Mouse (Mus musculus): Measurements from ENCODE around the gene Gm20388. TPM values are rescaled to one million over a fixed set of nuclear protein-coding genes. Genes with fewer than 3 reads are reported as not detected.

Gene Gm20388
- total and polyA plus RNA-seq, 2 experiments from 2014 or later = 17.3 TPM; not detected in 1

DNA sequence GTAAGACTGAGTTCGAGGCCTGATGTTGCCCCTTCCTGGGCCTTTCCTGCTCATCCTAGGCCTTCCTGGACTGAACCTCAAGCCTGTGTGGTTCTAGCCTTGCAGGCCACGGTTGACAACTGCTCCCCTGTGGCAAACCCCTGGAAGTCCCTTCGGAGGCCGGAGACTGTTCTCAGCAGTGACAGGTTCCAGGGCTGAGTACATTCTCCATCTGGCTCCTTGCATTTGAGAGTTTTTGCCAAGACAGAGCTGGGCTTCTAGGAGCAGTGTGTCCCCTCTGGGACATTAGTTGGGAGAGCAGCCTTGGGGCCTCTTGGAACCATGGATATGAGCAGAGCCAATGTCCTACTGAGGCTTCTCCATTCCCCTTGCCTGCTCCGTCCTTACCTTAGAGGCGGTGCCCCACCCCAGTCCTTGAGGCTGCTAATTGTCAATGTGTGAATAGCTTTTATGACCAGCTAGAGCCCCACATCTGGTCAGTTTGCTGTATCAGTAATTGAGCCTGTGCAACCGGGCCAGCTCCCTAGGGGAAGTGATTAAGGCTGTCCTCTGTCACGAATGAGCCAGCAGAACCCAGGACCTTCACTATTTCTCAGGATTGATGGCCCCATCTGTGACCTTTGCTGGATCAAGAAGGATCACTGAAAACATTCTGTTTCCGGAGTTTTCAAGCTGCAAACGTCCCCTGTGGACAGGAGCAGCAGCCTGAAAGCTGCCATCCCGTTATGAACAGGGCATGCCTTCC is 607.2 kb downstream of the Gm20388 start:
- H3K4me1 ChIP-seq (ENCODE audit: control insufficient read depth, insufficient read depth) = peaks cover 16% of the 10 kb centered on the region
- H3K4me2 ChIP-seq (ENCODE audit: low read depth, low read length) = no peak overlapping the region
- ATAC-seq (ENCODE audit: insufficient read depth, low read depth) = no peak
- no peaks in the 10 kb centered on the region for H3K36me3 ChIP-seq (replicated peaks; ENCODE audit: control insufficient read depth, insufficient read depth, low read length)
- no peaks in the 10 kb centered on the region for H3K9me3 ChIP-seq (replicated peaks; ENCODE audit: control insufficient read depth, low read length)
- TF ChIP-seq EP300 (IDR thresholded peaks at IDR 0.05; ENCODE audit: low read depth) = no peak
- TF ChIP-seq CTCF (IDR thresholded peaks at IDR 0.05; ENCODE audit: low read depth) = no peak
- DNase-seq (ENCODE audit: low spot score) = no peak
- H3K9ac ChIP-seq (replicated peaks; ENCODE audit: low read depth, low read length) = no peak overlapping the region
- no peak overlapping the region for H3K4me3 ChIP-seq (ENCODE audit: low read depth, low read length)
- WGBS = 63% methylated on average over 11 of the region's 11 CpGs
- H3K27ac ChIP-seq (ENCODE audit: low read depth) = peak overlapping the region; percentile 22
- no peaks in the 10 kb centered on the region for H3K27me3 ChIP-seq (ENCODE audit: control insufficient read depth, insufficient read depth, low read length)

DNA sequence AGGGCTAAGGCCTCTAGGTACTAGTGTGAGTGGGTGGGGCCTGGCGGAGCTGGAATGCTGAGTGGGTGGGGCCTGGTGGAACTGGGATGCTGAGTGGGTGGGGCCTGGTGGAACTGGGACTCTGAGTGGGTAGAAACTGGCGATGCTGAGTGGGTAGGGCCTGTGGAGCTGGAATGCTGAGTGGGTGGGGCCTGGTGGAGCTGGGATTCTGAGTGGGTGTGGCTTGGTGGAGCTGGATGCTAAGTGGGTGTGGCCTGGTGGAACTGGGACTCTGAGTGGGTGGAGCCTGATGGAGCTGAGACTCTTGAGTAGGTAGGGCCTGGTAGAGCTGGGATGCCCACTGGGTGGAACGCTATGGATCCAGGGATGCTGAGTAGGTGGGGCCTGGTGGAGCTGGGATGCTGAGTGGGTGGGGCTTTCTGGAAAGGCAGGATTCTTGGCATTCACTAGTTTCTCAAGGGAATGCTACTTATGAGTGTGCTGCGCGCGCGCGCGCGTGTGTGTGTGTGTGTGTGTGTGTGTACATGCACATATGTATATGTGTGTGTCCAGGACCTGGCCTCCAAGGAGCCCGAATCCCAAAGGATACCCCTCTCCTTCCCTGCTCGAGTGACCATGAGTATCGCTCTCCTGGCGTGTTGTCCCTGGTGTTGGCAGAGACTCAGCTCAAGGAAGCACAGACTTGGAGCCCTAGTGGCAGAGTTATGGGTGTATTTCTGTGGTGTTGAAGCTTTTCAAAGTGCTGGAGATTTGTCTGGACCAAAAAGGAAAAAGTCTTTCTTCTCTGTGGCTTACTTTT is 608.3 kb downstream of the Gm20388 start:
- Histone ChIP-seq H3K27ac (ENCODE audit: low read depth) (no peak overlapping the region), H3K27me3 (ENCODE audit: control insufficient read depth, insufficient read depth, low read length) (no peaks in the 10 kb centered on the region), H3K9me3 (replicated peaks; ENCODE audit: control insufficient read depth, low read length) (no peaks in the 10 kb centered on the region), H3K4me3 (ENCODE audit: low read depth, low read length) (no peak overlapping the region), H3K9ac (replicated peaks; ENCODE audit: low read depth, low read length) (no peak overlapping the region), H3K36me3 (replicated peaks; ENCODE audit: control insufficient read depth, insufficient read depth, low read length) (no peaks in the 10 kb centered on the region), H3K4me2 (ENCODE audit: low read depth, low read length) (no peak overlapping the region), H3K4me1 (ENCODE audit: control insufficient read depth, insufficient read depth) (peaks cover 16% of the 10 kb centered on the region)
- peak; percentile 12; the same call in 1 of the 2 replicates for ATAC-seq (ENCODE audit: insufficient read depth, low read depth)
- 65% methylated on average over 14 of the region's 14 CpGs for WGBS
- TF ChIP-seq EP300 (IDR thresholded peaks at IDR 0.05; ENCODE audit: low read depth) = no peak
- DNase-seq (ENCODE audit: low spot score) = no peak

DNA sequence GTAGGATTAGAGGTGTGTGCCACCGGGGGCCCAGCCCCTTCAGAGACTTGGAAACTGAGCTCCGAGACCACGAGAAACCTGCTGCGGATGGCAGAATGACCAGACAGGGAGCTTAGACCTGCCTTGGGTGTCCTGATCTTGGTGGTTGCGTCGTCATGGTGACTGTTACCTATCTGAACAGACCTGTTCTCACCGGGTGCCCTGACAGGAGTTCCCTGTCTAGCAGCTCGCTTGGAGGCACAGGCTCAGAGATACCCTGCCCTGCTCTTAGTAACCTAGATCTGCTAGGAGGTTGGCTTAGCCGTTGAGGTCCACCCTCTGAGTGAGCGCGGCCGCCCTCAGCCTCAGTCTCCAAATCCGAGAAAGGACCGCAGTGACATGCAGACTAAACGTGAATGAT is 609.6 kb downstream of the Gm20388 start:
- no peak overlapping the region for H3K27ac ChIP-seq (ENCODE audit: low read depth)
- TF ChIP-seq EP300 (IDR thresholded peaks at IDR 0.05; ENCODE audit: low read depth) = no peak
- TF ChIP-seq CTCF (IDR thresholded peaks at IDR 0.05; ENCODE audit: low read depth) = no peak
- H3K4me1 ChIP-seq (ENCODE audit: control insufficient read depth, insufficient read depth) = peaks cover 21% of the 10 kb centered on the region
- no peak overlapping the region for H3K4me3 ChIP-seq (ENCODE audit: low read depth, low read length)
- no peak overlapping the region for H3K9ac ChIP-seq (replicated peaks; ENCODE audit: low read depth, low read length)
- WGBS = 64% methylated on average over 15 of the region's 15 CpGs
- H3K36me3 ChIP-seq (replicated peaks; ENCODE audit: control insufficient read depth, insufficient read depth, low read length) = no peaks in the 10 kb centered on the region
- ATAC-seq (ENCODE audit: insufficient read depth, low read depth) = no peak
- DNase-seq (ENCODE audit: low spot score) = no peak
- H3K4me2 ChIP-seq (ENCODE audit: low read depth, low read length) = no peak overlapping the region
- H3K9me3 ChIP-seq (replicated peaks; ENCODE audit: control insufficient read depth, low read length) = no peaks in the 10 kb centered on the region
- H3K27me3 ChIP-seq (ENCODE audit: control insufficient read depth, insufficient read depth, low read length) = no peaks in the 10 kb centered on the region

DNA sequence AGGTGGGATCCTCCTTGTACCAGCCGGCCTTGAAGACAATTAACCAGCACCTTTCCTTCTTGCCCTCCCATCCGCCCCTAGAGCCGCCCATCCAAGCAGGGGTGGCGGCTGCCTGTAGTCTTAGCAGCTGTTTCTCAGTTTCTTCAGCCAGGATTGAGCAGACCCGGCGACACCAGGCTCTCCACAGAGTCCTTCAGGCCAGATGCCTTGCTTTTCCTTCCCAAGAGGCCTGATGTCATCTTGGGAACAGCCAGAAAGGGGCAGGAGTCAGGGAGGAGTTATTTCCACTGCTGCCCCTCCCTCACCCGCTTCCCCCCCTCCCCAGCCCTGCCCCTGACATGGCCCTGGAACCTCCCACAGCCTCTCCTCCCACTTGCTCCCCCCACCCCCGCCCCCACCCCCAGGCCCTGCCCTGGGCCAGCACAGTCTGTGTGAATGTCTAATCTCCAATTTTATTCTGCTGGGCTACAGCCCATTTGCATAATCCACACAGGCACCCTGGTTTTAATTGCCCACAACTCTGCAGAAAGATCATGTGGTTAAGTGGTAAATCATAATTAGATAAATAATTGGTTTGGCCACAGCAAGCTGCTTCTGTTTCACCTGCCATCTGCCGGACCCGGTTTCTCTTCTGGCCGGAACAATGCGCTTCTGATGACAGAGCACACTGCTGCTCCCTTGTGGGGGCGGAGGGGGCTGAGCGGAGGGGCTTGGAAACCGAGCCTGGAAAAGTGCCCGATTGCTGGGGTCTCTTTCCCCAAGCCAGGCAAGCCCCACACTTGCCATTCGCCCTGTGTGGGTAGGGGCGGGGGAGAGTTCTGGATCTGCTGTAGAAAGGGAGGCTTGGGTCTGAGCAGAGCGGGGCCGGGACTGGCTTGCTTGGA is 610.3 kb downstream of the Gm20388 start:
- 0 out of 2 replicates have a peak, but pooled peaks have one; percentile 25 for ATAC-seq (ENCODE audit: insufficient read depth, low read depth)
- Histone ChIP-seq H3K9ac (replicated peaks; ENCODE audit: low read depth, low read length) (no peak overlapping the region), H3K36me3 (replicated peaks; ENCODE audit: control insufficient read depth, insufficient read depth, low read length) (no peaks in the 10 kb centered on the region), H3K9me3 (replicated peaks; ENCODE audit: control insufficient read depth, low read length) (no peaks in the 10 kb centered on the region), H3K4me3 (ENCODE audit: low read depth, low read length) (no peak overlapping the region), H3K4me1 (ENCODE audit: control insufficient read depth, insufficient read depth) (peaks cover 24% of the 10 kb centered on the region), H3K4me2 (ENCODE audit: low read depth, low read length) (no peak overlapping the region), H3K27me3 (ENCODE audit: control insufficient read depth, insufficient read depth, low read length) (no peaks in the 10 kb centered on the region), H3K27ac (ENCODE audit: low read depth) (no peak overlapping the region)
- 43% methylated on average over 20 of the region's 20 CpGs for WGBS
- TF ChIP-seq EP300 (IDR thresholded peaks at IDR 0.05; ENCODE audit: low read depth) (no peak), CTCF (IDR thresholded peaks at IDR 0.05; ENCODE audit: low read depth) (peak; percentile 29; the same call in 1 of the 2 replicates)
- peak; percentile 56 for DNase-seq (ENCODE audit: low spot score)

DNA sequence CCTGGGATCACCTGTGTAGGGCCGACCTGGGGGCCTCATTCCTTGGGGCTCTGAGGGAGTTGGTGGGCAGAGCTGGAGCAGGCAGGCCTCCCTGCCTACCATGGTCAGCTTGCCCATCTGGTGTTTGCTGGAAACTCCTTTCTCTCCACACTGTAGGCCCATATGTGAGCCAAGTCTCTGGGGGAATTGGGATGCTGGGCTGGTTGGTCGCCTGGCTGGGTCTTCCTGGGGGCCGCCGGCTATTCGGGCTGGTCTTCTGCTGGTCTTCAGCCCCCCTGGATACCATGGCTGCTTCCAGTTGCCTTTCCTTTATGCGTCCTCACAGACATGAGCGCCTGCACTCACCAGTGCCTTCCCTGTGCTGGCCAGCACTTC is 610.9 kb downstream of the Gm20388 start:
- DNase-seq (ENCODE audit: low spot score) (no peak), ATAC-seq (ENCODE audit: insufficient read depth, low read depth) (no peak)
- Histone ChIP-seq H3K9me3 (replicated peaks; ENCODE audit: control insufficient read depth, low read length) (no peaks in the 10 kb centered on the region), H3K4me3 (ENCODE audit: low read depth, low read length) (no peak overlapping the region), H3K4me2 (ENCODE audit: low read depth, low read length) (no peak overlapping the region), H3K4me1 (ENCODE audit: control insufficient read depth, insufficient read depth) (peaks cover 26% of the 10 kb centered on the region), H3K27ac (ENCODE audit: low read depth) (no peak overlapping the region), H3K9ac (replicated peaks; ENCODE audit: low read depth, low read length) (no peak overlapping the region), H3K36me3 (replicated peaks; ENCODE audit: control insufficient read depth, insufficient read depth, low read length) (no peaks in the 10 kb centered on the region), H3K27me3 (ENCODE audit: control insufficient read depth, insufficient read depth, low read length) (no peaks in the 10 kb centered on the region)
- WGBS = 71% methylated on average over 7 of the region's 7 CpGs
- TF ChIP-seq EP300 (IDR thresholded peaks at IDR 0.05; ENCODE audit: low read depth) (no peak), CTCF (IDR thresholded peaks at IDR 0.05; ENCODE audit: low read depth) (no peak)
